30 mouse cellular contexts compared by ENCODE assay signal in the genomic region with DNA sequence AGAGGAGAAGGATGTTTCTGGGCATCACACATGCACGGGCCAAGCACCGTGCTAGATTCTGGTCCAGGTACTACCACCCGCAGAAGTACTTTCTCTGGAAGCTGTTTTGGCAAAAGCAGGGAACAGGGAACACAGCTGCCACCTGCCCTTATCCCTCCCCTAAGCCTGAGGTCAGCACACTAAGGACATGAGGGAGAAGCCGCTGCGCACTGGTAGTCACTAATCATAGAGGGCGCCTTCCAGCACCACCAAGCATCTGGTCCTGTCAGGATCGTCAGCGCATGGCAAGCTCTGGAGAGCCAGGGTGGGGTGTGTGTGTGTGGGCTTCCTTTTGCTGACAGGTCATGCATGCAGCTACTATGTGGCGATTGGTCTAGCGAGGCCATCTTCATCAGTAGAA. TPM values are rescaled to one million over a fixed set of nuclear protein-coding genes. Genes with fewer than 3 reads are reported as not detected.
DNase-seq lines count a peak whose midpoint lies in the region; ATAC-seq lines count a peak whose summit lies in the region.
"Had no signal": no experiment of that assay in that cellular context is flagged by ENCODE, and none has a peak within 500 bp of the region (broad histone marks: within the 10 kb centered on the region; RNA-seq: fewer than 3 reads in every experiment).

No protein-coding gene starts in this region.

- 92% methylated on average over 10 of the region's 10 CpGs for WGBS in heart, embryonic 12.5 days
- 87% methylated on average over 10 of the region's 10 CpGs for WGBS in kidney, embryonic 14.5 days
- 91% methylated on average over 10 of the region's 10 CpGs for WGBS in kidney, embryonic 16.5 days
- WGBS in midbrain, embryonic 12.5 days: 94% methylated on average over 10 of the region's 10 CpGs
- WGBS in midbrain, embryonic 10.5 days: 94% methylated on average over 10 of the region's 10 CpGs

- no peak overlapping the region for H3K4me3 ChIP-seq in heart, embryonic 12.5 days
- H3K4me3 ChIP-seq in kidney, embryonic 14.5 days (ENCODE audit: low read length): no peak overlapping the region
- H3K4me3 ChIP-seq in kidney, embryonic 16.5 days (ENCODE audit: low read length): no peak overlapping the region
- no peak overlapping the region for H3K4me3 ChIP-seq in midbrain, embryonic 12.5 days
- no peak overlapping the region for H3K4me3 ChIP-seq in midbrain, embryonic 10.5 days
- H3K4me3 ChIP-seq: embryonic facial prominence, embryonic 15.5 days; forebrain, embryonic 13.5 days; heart, embryonic 10.5 days; liver, embryonic 15.5 days; lung, embryonic 15.5 days; midbrain, embryonic 13.5 days; myocyte; neural tube, embryonic 12.5 days had no signal

- no peak for ATAC-seq in heart, embryonic 12.5 days (ENCODE audit: insufficient number of reproducible peaks, low FRiP score)
- peak; percentile 39; the same call in 1 of the 2 replicates for ATAC-seq in kidney, embryonic 14.5 days (ENCODE audit: low FRiP score, low TSS enrichment)
- no peak; the same call in 1 of the 2 replicates for ATAC-seq in kidney, embryonic 16.5 days (ENCODE audit: low FRiP score, low TSS enrichment)
- ATAC-seq in midbrain, embryonic 12.5 days (ENCODE audit: low FRiP score, low read depth): peak; percentile 27; the same call in 1 of the 2 replicates
- ATAC-seq: CD4-positive, CD25-positive, alpha-beta regulatory T cell, adult 4 months; forebrain, embryonic 13.5 days; midbrain, embryonic 13.5 days had no signal

- no peak overlapping the region for H3K9ac ChIP-seq in heart, embryonic 12.5 days
- H3K9ac ChIP-seq in kidney, embryonic 14.5 days (ENCODE audit: low read depth, low read length): no peak overlapping the region
- no peak overlapping the region for H3K9ac ChIP-seq in kidney, embryonic 16.5 days (replicated peaks; ENCODE audit: low read length)
- H3K9ac ChIP-seq in midbrain, embryonic 12.5 days (replicated peaks): no peak overlapping the region
- H3K9ac ChIP-seq: embryonic facial prominence, embryonic 15.5 days; forebrain, embryonic 13.5 days; liver, embryonic 15.5 days; lung, embryonic 15.5 days; midbrain, embryonic 13.5 days; neural tube, embryonic 12.5 days had no signal

- DNase-seq in heart, adult 11 months: peak; percentile 67
- DNase-seq in midbrain, embryonic 10.5 days (ENCODE audit: low spot score): no peak
- peak; percentile 45 for DNase-seq in ZHBTc4 (ENCODE audit: low read depth, low spot score)
- DNase-seq: adrenal gland, postnatal 10 days; cerebellum, adult 9-10 months; cerebellum, postnatal 36 days; gastrocnemius, postnatal 14 days; heart, postnatal 36 days; kidney, adult 11 months; kidney, postnatal 10 days; layer of hippocampus, postnatal 36 days; left cerebral cortex, postnatal 4 days; thymus, adult 2 months; thymus, postnatal 36 days had no signal

- H3K36me3 ChIP-seq in heart, embryonic 12.5 days: peaks cover 75% of the 10 kb centered on the region
- H3K36me3 ChIP-seq in kidney, embryonic 14.5 days (ENCODE audit: control insufficient read depth, insufficient read depth, low read length): peaks cover 52% of the 10 kb centered on the region
- peaks cover 46% of the 10 kb centered on the region for H3K36me3 ChIP-seq in kidney, embryonic 16.5 days (ENCODE audit: insufficient read depth, low read length)
- peaks cover 61% of the 10 kb centered on the region for H3K36me3 ChIP-seq in midbrain, embryonic 12.5 days
- peaks cover 68% of the 10 kb centered on the region for H3K36me3 ChIP-seq in midbrain, embryonic 10.5 days

- no peak overlapping the region for H3K4me2 ChIP-seq in heart, embryonic 12.5 days
- H3K4me2 ChIP-seq in kidney, embryonic 14.5 days (replicated peaks; ENCODE audit: low read depth, low read length): no peak overlapping the region
- no peak overlapping the region for H3K4me2 ChIP-seq in kidney, embryonic 16.5 days (replicated peaks; ENCODE audit: low read depth, low read length)
- no peak overlapping the region for H3K4me2 ChIP-seq in midbrain, embryonic 12.5 days (replicated peaks)
- H3K4me2 ChIP-seq: embryonic facial prominence, embryonic 15.5 days; forebrain, embryonic 13.5 days; liver, embryonic 15.5 days; lung, embryonic 15.5 days; midbrain, embryonic 13.5 days; neural tube, embryonic 12.5 days had no signal

- H3K27ac ChIP-seq in heart, embryonic 12.5 days (ENCODE audit: poor library complexity, severe bottlenecking): no peak overlapping the region
- H3K27ac ChIP-seq in kidney, embryonic 14.5 days (ENCODE audit: low read depth, low read length): no peak overlapping the region
- H3K27ac ChIP-seq in kidney, embryonic 16.5 days (ENCODE audit: low read length): no peak overlapping the region
- H3K27ac ChIP-seq in midbrain, embryonic 12.5 days (replicated peaks): no peak overlapping the region
- H3K27ac ChIP-seq in midbrain, embryonic 10.5 days (replicated peaks): no peak overlapping the region
- H3K27ac ChIP-seq: embryonic facial prominence, embryonic 15.5 days; forebrain, embryonic 13.5 days; heart, embryonic 10.5 days; liver, embryonic 15.5 days; lung, embryonic 15.5 days; midbrain, embryonic 13.5 days; neural tube, embryonic 12.5 days had no signal

- H3K4me1 ChIP-seq in heart, embryonic 12.5 days (replicated peaks): no peaks in the 10 kb centered on the region
- H3K4me1 ChIP-seq in kidney, embryonic 14.5 days (ENCODE audit: control insufficient read depth, insufficient read depth, low read length): no peaks in the 10 kb centered on the region
- H3K4me1 ChIP-seq in kidney, embryonic 16.5 days (ENCODE audit: insufficient read depth, low read length): no peaks in the 10 kb centered on the region
- no peaks in the 10 kb centered on the region for H3K4me1 ChIP-seq in midbrain, embryonic 12.5 days
- H3K4me1 ChIP-seq in midbrain, embryonic 10.5 days: no peaks in the 10 kb centered on the region
- H3K4me1 ChIP-seq: embryonic facial prominence, embryonic 15.5 days; forebrain, embryonic 13.5 days; heart, embryonic 10.5 days; liver, embryonic 15.5 days; lung, embryonic 15.5 days; midbrain, embryonic 13.5 days; neural tube, embryonic 12.5 days had no signal

- no peaks in the 10 kb centered on the region for H3K9me3 ChIP-seq in heart, embryonic 12.5 days (replicated peaks)
- no peaks in the 10 kb centered on the region for H3K9me3 ChIP-seq in kidney, embryonic 14.5 days (ENCODE audit: control insufficient read depth, low read length)
- H3K9me3 ChIP-seq in kidney, embryonic 16.5 days (ENCODE audit: low read length): no peaks in the 10 kb centered on the region
- H3K9me3 ChIP-seq in midbrain, embryonic 12.5 days: no peaks in the 10 kb centered on the region
- no peaks in the 10 kb centered on the region for H3K9me3 ChIP-seq in midbrain, embryonic 10.5 days (replicated peaks)
- H3K9me3 ChIP-seq: embryonic facial prominence, embryonic 15.5 days; forebrain, embryonic 13.5 days; heart, embryonic 10.5 days; liver, embryonic 15.5 days; lung, embryonic 15.5 days; midbrain, embryonic 13.5 days; neural tube, embryonic 12.5 days had no signal

- H3K27me3 ChIP-seq in heart, embryonic 12.5 days (replicated peaks): no peaks in the 10 kb centered on the region
- H3K27me3 ChIP-seq in kidney, embryonic 14.5 days (ENCODE audit: control insufficient read depth, insufficient read depth, low read length): no peaks in the 10 kb centered on the region
- H3K27me3 ChIP-seq in kidney, embryonic 16.5 days (ENCODE audit: insufficient read depth, low read length): no peaks in the 10 kb centered on the region
- H3K27me3 ChIP-seq in midbrain, embryonic 12.5 days: no peaks in the 10 kb centered on the region
- no peaks in the 10 kb centered on the region for H3K27me3 ChIP-seq in midbrain, embryonic 10.5 days (ENCODE audit: low read depth, poor library complexity, severe bottlenecking)
- H3K27me3 ChIP-seq: embryonic facial prominence, embryonic 15.5 days; forebrain, embryonic 13.5 days; liver, embryonic 15.5 days; lung, embryonic 15.5 days; midbrain, embryonic 13.5 days; neural tube, embryonic 12.5 days had no signal

RNA-seq across cellular contexts. Expression of a gene that starts 6.6 kb away (rescaled TPM):
- not detected in 2 replicates for polyA plus RNA-seq in heart, embryonic 12.5 days (2016; fragmentation: Nextera tagmentation; extraction: Ambion mirVana)
- polyA plus RNA-seq in kidney, embryonic 14.5 days (2014; fragmentation: Nextera tagmentation; extraction: Ambion mirVana): not detected in 2 replicates
- not detected in 2 replicates for polyA plus RNA-seq in kidney, embryonic 16.5 days (2015; fragmentation: Nextera tagmentation; extraction: Ambion mirVana)
- polyA plus RNA-seq in midbrain, embryonic 12.5 days (2016; fragmentation: Nextera tagmentation; extraction: Ambion mirVana): 0.10 TPM in 1 of 2 replicates, not detected in the other
- 0.10 TPM in 1 of 2 replicates, not detected in the other for polyA plus RNA-seq in midbrain, embryonic 10.5 days (2016; fragmentation: Nextera tagmentation; extraction: Ambion mirVana)
- polyA plus RNA-seq: CD4-positive, CD25-positive, alpha-beta regulatory T cell, adult 4 months; forebrain, embryonic 13.5 days; liver, embryonic 15.5 days; lung, embryonic 15.5 days; midbrain, embryonic 13.5 days; myocyte; neural tube, embryonic 12.5 days had no signal

RNA-seq across cellular contexts. Expression of a gene that starts 31.4 kb away (rescaled TPM):
- 119 and 122 TPM in 2 replicates for polyA plus RNA-seq in heart, embryonic 12.5 days (2016; fragmentation: Nextera tagmentation; extraction: Ambion mirVana)
- 80.5 and 102 TPM in 2 replicates for polyA plus RNA-seq in kidney, embryonic 14.5 days (2014; fragmentation: Nextera tagmentation; extraction: Ambion mirVana)
- polyA plus RNA-seq in kidney, embryonic 16.5 days (2015; fragmentation: Nextera tagmentation; extraction: Ambion mirVana): 73.7 and 79.0 TPM in 2 replicates
- 102 and 106 TPM in 2 replicates for polyA plus RNA-seq in midbrain, embryonic 12.5 days (2016; fragmentation: Nextera tagmentation; extraction: Ambion mirVana)
- polyA plus RNA-seq in midbrain, embryonic 10.5 days (2016; fragmentation: Nextera tagmentation; extraction: Ambion mirVana): 131 and 142 TPM in 2 replicates

RNA-seq across cellular contexts. Expression of a gene that starts 49.9 kb away (rescaled TPM):
- not detected in 2 replicates for polyA plus RNA-seq in heart, embryonic 12.5 days (2016; fragmentation: Nextera tagmentation; extraction: Ambion mirVana)
- not detected in 2 replicates for polyA plus RNA-seq in kidney, embryonic 14.5 days (2014; fragmentation: Nextera tagmentation; extraction: Ambion mirVana)
- not detected in 2 replicates for polyA plus RNA-seq in kidney, embryonic 16.5 days (2015; fragmentation: Nextera tagmentation; extraction: Ambion mirVana)
- not detected in 2 replicates for polyA plus RNA-seq in midbrain, embryonic 12.5 days (2016; fragmentation: Nextera tagmentation; extraction: Ambion mirVana)
- polyA plus RNA-seq in midbrain, embryonic 10.5 days (2016; fragmentation: Nextera tagmentation; extraction: Ambion mirVana): not detected in 2 replicates
- polyA plus RNA-seq: embryonic facial prominence, embryonic 15.5 days; forebrain, embryonic 13.5 days; heart, embryonic 16.5 days; large intestine, adult 2 months; limb, embryonic 14.5 days; liver, embryonic 15.5 days; lung, embryonic 15.5 days; midbrain, embryonic 13.5 days; myocyte; neural tube, embryonic 12.5 days; thymus, adult 2 months had no signal

Comparison
In these comparisons a context has a peak if more than half of its experiments do, and no peak if none do; other contexts are left out.
1. ATAC-seq: peak in kidney, embryonic 14.5 days (single experiment) and midbrain, embryonic 12.5 days (single experiment); none in heart, embryonic 12.5 days (single experiment) and kidney, embryonic 16.5 days (single experiment).